Mouse (Mus musculus) bone marrow, adult 2 months (tissue): ENCODE data around the gene Maats1. TPM values are rescaled to one million over a fixed set of nuclear protein-coding genes. Genes with fewer than 3 reads are reported as not detected.

Experiments used
- H3K27ac ChIP-seq: fragments of 200-500 bp; 2 replicates; pipeline ENCODE4 v1.5.1; 2012; ENCODE audit warnings: low read depth, mild to moderate bottlenecking, control low read depth, inconsistent platforms, low read length; ENCODE audit not compliant: control insufficient read depth, poor library complexity, insufficient read depth
- H3K4me1 ChIP-seq: fragments of 200-500 bp; 2 replicates; pipeline ENCODE4 v1.6.1; 2011; ENCODE audit warnings: low read length; ENCODE audit not compliant: control insufficient read depth, insufficient read depth
- H3K4me3 ChIP-seq: fragments of 200-500 bp; replicated peaks from 2 replicates; pipeline ENCODE3; 2011; ENCODE audit warnings: mild to moderate bottlenecking, low read depth, low read length, control low read depth; ENCODE audit not compliant: control insufficient read depth
- CTCF ChIP-seq: fragments of 200-500 bp; IDR thresholded peaks from 2 replicates; pipeline ENCODE4 v1.5.1; 2011; ENCODE audit warnings: low read length, control low read depth; ENCODE audit not compliant: control insufficient read depth, insufficient read depth
- POLR2A ChIP-seq: fragments of 200-500 bp; IDR thresholded peaks from 2 replicates; pipeline ENCODE4 v1.6.1; 2011; ENCODE audit warnings: low read depth, mild to moderate bottlenecking, control low read depth, low read length, borderline replicate concordance; ENCODE audit not compliant: control insufficient read depth
- WGBS: fragments of 180-500 bp; shearing (Covaris S2); methylation state at CpG from one replicate; pipeline ENCODE4 v1.1.7; 2018; 5-methylcytosine and 5-hydroxymethylcytosine counted together
- polyA plus RNA-seq: library from polyadenylated mRNA; stranded (reverse); fragments of >200 nt; gene quantifications from 2 replicates; pipeline ENCODE4 v1.2.4, GENCODE M21; 2011; ENCODE audit warnings: low replicate concordance; ENCODE audit not compliant: missing spikeins, insufficient read depth, insufficient read length

Gene Maats1
- polyA plus RNA-seq, 1 experiment, result not detected

- WGBS, result 52% methylated on average over 3 of the region's 3 CpGs
- Histone ChIP-seq H3K4me1 (no peaks in the 10 kb centered on the region), H3K4me3 (no peak overlapping the region), H3K27ac (no peak overlapping the region)
- no peak for TF ChIP-seq CTCF
- TF ChIP-seq POLR2A, result no peak
These were observed 70.3 kb downstream of the Maats1 start for GRCm38 (mm10) chr16:38271601-38272000.

- Histone ChIP-seq H3K4me3 (no peak overlapping the region), H3K4me1 (no peaks in the 10 kb centered on the region), H3K27ac (no peak overlapping the region)
- WGBS, result 84% methylated on average over 9 of the region's 9 CpGs
- TF ChIP-seq POLR2A (no peak), CTCF (no peak)
These were observed 86.0 kb downstream of the Maats1 start for GRCm38 (mm10) chr16:38255927-38256326.

DNA sequence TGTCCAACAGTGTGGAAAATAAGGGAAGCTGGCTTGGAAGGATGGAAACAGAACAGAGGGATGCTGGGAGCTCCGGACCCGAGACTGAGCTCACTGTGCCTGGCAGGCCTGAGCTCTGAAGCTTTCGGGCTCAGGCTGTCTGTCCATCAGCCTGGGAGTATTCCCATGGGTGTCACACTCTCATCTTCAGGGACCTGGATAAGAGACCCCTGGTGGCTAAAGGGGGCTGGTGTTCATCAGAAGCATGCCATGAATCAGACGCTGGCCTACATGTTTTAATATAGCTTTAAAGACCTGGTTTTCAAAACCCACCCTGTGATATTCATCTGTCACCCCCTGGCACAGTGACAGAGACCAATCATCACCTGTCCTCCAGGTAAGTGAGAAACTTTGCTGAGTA is 86.8 kb downstream of the Maats1 start:
- TF ChIP-seq CTCF, result no peak
- TF ChIP-seq POLR2A, result no peak
- Histone ChIP-seq H3K27ac (no peak overlapping the region), H3K4me1 (no peaks in the 10 kb centered on the region), H3K4me3 (no peak overlapping the region)
- WGBS, result 80% methylated on average over 4 of the region's 4 CpGs

GRCm38 (mm10) chr16:38254001-38254400 is 87.9 kb downstream of the Maats1 start:
- WGBS, result 78% methylated on average over 14 of the region's 14 CpGs
- H3K4me1 ChIP-seq, result no peaks in the 10 kb centered on the region
- H3K27ac ChIP-seq, result no peak overlapping the region
- no peak overlapping the region for H3K4me3 ChIP-seq
- TF ChIP-seq CTCF (no peak), POLR2A (no peak)

- no peak for TF ChIP-seq POLR2A
- no peak for TF ChIP-seq CTCF
- Histone ChIP-seq H3K4me1 (no peaks in the 10 kb centered on the region), H3K4me3 (no peak overlapping the region), H3K27ac (no peak overlapping the region)
- WGBS, result 79% methylated on average over 6 of the region's 6 CpGs
These were observed 91.5 kb downstream of the Maats1 start for GRCm38 (mm10) chr16:38250467-38250866.

GRCm38 (mm10) chr16:38248331-38248961 is 93.5 kb downstream of the Maats1 start:
- H3K4me3 ChIP-seq, result no peak overlapping the region
- WGBS, result 26% methylated on average over 13 of the region's 13 CpGs
- no peaks in the 10 kb centered on the region for H3K4me1 ChIP-seq
- H3K27ac ChIP-seq, result no peak overlapping the region
- TF ChIP-seq POLR2A (no peak), CTCF (no peak)

Other genes starting within 250 kb of the Maats1 start
- 0.63 TPM in 1 of 2 replicates, not detected in the other for gene Nr1i2, start 47.3 kb downstream of the Maats1 start, polyA plus RNA-seq
- 219 and 283 TPM in 2 replicates for gene Cox17, start 4.8 kb upstream of the Maats1 start, polyA plus RNA-seq
- gene Gm21987, start 4.9 kb upstream of the Maats1 start, polyA plus RNA-seq, result not detected in 2 replicates
- gene Popdc2, start 20.1 kb upstream of the Maats1 start, polyA plus RNA-seq, result 12.5 and 20.9 TPM in 2 replicates
- 1.5 TPM in 1 of 2 replicates, not detected in the other for gene Pla1a, start 91.0 kb upstream of the Maats1 start, polyA plus RNA-seq
- 5.1 and 19.3 TPM in 2 replicates for gene Adprh, start 110.6 kb upstream of the Maats1 start, polyA plus RNA-seq
- 1.6 and 2.0 TPM in 2 replicates for gene Cd80, start 113.4 kb upstream of the Maats1 start, polyA plus RNA-seq
- 9.8 and 13.9 TPM in 2 replicates for gene Timmdc1, start 180.5 kb upstream of the Maats1 start, polyA plus RNA-seq
- 6.1 and 12.0 TPM in 2 replicates for gene Poglut1, start 208.1 kb upstream of the Maats1 start, polyA plus RNA-seq
- gene Tmem39a, start 216.6 kb upstream of the Maats1 start, polyA plus RNA-seq, result 26.1 and 35.7 TPM in 2 replicates